Mouse (Mus musculus) left cerebral cortex, adult 11 months (tissue): ENCODE data around the gene Msi1.
"Not testable (repeated sequence)": the region's sequence is repeated elsewhere in the genome, so short reads cannot be mapped to it uniquely, and the experiment has no call there.

Source experiments
- DNase-seq: peaks from one replicate; pipeline ENCODE4 v3.0.0; 2022; ENCODE audit warnings: low spot score

The Msi1 gene

GRCm38 (mm10) chr5:115489699-115490637 is 60.6 kb downstream of the Msi1 start:
- peak; percentile 82 for DNase-seq

GRCm38 (mm10) chr5:115490638-115491000 is 61.2 kb downstream of the Msi1 start:
- no peak for DNase-seq

GRCm38 (mm10) chr5:115491076-115491475 is 61.7 kb downstream of the Msi1 start:
- DNase-seq = no peak

- DNase-seq = no peak
Measured at GRCm38 (mm10) chr5:115491771-115492322, 62.4 kb downstream of the Msi1 start.

GRCm38 (mm10) chr5:115492711-115493335 is 63.4 kb downstream of the Msi1 start:
- DNase-seq = no peak

GRCm38 (mm10) chr5:115493441-115493840 is 64.0 kb downstream of the Msi1 start:
- no peak for DNase-seq

GRCm38 (mm10) chr5:115495618-115496017 is 66.2 kb downstream of the Msi1 start:
- DNase-seq = not testable (repeated sequence)

GRCm38 (mm10) chr5:115497033-115497432 is 67.6 kb downstream of the Msi1 start:
- no peak for DNase-seq

- DNase-seq = no peak
Measured at GRCm38 (mm10) chr5:115498307-115499240, 69.2 kb downstream of the Msi1 start.

- DNase-seq = no peak
Measured at GRCm38 (mm10) chr5:115500383-115500935, 71.1 kb downstream of the Msi1 start.

GRCm38 (mm10) chr5:115503035-115503434 is 73.6 kb downstream of the Msi1 start:
- no peak for DNase-seq
